Mouse (Mus musculus): ENCODE measurements around the gene Kif13a.

Gene Kif13a

GRCm38 (mm10) chr13:46921559-46921958, 8.1 kb downstream of the Kif13a start:
- no peak for DNase-seq (ENCODE audit: low read depth)

- DNase-seq (ENCODE audit: low read depth): no peak
Measured at GRCm38 (mm10) chr13:46919797-46920196, 9.9 kb downstream of the Kif13a start.

DNA sequence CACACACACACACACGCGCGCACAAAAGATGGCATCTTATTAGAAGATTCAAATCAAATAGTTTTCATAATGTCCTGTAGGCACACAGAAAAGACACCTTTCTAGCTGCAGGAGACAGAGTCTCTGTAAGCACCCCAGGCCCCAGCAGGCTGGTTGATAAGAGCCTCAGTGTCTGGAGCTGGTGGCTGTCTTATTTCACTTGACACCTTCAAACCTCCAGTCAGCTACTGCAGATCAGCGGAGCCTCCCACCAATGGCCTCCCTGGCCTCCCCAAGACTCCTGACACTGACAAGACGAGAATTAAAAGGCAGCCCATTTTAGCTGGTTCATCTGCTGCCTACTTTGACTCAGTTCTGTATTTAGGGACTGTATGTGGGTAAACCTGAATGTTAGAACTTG, 11.2 kb downstream of the Kif13a start:
- DNase-seq (ENCODE audit: low read depth): no peak

GRCm38 (mm10) chr13:46911960-46912359, 17.7 kb downstream of the Kif13a start:
- DNase-seq (ENCODE audit: low read depth): no peak

- DNase-seq (ENCODE audit: low read depth): no peak
Measured at GRCm38 (mm10) chr13:46911018-46911419, 18.6 kb downstream of the Kif13a start.

DNA sequence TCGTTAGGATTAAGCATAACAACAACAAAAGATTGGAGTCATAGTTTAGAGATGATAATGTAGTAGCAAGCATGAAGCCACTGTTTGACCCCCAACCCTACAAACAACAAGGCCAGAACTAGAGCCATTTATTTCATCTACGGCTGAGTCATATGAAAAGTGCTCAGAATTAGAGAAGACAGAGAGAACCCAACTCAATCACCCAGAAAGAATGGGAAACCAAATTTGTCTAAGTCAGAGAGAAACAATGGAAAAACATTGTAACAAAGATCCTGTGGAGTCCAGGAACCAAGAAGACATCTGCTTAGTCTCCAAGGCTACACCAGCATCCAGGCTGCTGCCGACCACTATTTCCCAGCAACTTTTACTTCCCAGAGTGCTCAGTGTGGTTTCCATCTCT, 19.7 kb downstream of the Kif13a start:
- no peak for DNase-seq (ENCODE audit: low read depth)

DNA sequence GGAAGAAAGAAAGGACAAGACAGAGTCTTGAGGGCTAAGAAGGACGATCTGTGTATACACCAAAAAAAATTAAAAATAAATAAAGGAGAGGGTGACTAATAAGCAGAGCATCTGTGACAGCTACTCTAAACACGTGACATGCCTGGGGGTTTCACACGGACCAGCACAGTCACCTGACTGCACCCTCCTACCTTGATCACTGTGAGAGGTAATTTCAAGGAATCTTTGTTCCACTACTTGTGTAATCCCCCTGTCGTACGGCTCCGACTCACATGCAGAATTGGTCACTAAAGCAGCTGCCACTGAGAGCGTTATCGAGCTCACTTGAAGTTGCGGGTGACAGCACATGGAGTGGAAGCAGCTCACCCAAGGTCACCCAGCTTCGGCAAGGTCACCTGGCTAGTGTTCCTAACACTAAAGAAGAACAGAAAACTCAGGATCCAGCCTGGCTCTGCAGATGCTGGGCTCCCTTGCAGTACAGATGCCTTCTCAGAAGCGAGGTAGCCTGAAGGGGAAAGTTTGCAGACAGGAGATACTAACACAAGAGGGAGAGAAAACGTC, 20.6 kb downstream of the Kif13a start:
- DNase-seq (ENCODE audit: low read depth): no peak

DNA sequence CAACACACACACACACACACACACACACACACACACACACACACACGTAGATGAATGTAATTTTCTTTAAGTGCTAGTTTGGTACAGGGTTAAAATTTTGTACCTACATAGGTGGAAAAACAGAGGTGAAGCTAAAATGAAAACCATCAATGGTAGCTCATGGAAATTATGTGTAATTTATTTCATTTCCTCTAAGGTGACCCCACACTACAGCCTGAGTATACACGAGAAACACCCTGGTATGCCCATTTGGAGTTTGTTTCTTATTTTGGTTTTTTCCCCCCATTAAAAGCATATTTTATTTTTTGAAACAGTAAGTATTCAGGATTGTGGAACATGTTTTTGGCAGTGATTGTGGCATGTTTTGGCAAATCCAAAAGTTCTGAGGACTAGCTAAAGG, 21.3 kb downstream of the Kif13a start:
- DNase-seq (ENCODE audit: low read depth): no peak

DNA sequence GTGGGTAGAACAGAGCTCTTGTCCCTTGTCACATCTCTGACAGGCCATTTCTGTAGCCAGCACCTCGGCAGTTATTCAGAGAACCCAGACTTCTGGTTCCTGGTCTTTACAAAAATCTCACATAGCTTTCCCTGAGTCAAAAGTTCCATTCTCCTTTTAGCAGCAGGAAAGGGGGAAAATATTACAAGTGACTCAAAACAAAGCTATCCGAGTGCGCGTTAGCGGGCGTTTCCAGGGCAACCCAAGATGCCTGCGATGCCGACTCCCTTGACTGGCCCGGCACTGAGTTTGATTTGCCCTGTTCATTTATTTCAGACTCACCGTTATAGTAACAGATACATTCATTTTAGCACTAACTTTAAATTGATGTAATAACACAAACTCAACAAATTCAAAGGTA, 21.8 kb downstream of the Kif13a start:
- no peak for DNase-seq (ENCODE audit: low read depth)

DNA sequence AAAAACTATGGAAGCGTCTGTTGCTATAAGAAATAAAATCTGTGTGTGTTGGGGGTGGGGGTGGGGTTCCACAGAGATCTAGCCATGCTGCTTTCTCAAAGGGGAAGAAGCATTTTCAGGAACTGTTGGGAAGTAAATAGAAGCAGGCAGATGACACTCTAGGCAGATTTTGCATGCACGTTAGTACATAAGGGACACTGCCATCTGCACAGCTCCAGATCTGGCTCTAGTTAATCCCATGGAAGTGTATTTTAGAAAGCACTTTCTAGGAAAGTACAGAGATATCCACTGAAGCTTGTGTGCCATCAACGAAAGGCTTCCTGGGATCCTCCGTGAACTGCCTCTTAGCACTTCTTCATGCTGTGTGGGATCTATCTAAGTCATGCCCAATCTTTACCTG, 22.6 kb downstream of the Kif13a start:
- DNase-seq (ENCODE audit: low read depth): no peak

DNA sequence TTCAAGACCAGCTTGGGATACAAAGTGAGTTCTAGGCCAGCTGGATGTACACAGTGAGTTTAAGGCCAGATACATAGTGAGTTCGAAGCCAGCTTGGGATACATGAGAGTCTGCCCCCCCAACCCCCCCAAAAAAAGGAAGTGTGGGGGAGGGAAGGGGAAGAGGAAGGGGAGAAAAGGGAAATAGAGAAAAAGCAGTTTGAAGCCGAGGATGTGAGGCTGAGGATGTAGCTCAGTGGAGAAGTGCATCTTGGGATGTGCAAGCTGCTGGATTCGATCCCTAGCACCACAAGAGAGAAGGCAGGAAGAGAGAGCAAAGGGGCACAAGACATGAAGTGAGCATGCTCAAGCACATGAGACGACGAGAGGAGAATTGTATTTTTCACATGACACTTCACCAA, 23.7 kb downstream of the Kif13a start:
- DNase-seq (ENCODE audit: low read depth): no peak

DNA sequence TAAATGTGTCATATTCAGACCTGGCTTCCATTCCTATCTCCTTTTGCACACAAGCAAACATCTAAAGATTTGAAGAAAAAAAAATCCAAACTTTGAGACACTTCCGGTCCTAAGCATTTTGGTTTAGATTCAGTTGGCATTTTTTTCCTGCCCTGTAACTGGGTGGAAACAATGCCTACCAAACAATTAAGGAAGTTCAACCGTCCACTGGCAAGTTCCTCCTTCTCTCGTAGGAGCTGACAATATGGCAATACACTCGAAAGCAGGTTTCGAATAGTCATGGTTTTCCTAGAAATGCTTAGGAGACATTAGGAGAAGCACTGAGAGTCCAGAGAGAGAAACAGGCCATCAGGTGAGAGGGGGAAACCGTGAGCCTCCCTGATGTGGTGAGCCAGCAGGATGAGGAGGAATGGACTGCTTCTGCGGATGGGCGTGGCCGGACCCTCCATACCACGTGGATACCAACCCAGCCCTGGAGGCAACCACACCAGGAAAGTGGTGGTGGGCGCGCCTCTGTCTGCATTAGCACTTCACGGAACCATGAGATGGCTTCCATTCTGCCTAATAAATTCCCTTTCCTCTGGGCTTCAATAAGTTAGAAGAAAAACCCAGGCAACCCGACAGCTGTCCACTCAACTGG, 24.6 kb downstream of the Kif13a start:
- no peak for DNase-seq (ENCODE audit: low read depth)

DNA sequence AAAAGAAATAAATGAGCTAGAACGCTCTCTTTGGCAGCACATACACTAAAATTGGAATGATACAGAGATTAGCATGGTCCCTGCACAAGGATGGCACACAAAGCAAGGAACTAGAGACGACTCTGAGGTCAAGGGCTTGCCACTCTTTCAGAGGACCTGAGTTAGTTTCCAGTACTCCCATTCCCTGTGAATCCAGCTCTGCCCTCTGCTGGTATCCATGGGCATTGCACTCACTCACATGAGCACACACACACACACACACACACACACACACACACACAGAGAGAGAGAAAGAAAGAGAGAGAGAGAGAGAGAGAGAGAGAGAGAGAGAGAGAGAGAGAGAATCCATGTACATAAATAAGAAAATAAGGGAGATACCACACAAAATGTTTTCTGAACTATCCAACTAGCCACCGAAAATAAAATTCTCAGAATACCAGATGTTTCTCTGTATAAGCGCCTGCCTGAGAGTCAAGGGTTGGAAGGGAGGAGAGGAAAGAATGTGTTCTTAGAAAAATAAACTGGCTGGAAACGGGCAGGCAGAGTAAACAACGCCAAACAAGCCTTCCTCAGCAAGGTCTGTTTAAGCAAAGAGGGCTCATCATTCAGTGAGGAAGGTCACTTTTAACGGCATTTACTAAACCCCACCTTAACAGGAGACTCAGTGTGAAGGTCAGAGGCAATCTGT, 27.0 kb downstream of the Kif13a start:
- DNase-seq (ENCODE audit: low read depth): no peak

DNA sequence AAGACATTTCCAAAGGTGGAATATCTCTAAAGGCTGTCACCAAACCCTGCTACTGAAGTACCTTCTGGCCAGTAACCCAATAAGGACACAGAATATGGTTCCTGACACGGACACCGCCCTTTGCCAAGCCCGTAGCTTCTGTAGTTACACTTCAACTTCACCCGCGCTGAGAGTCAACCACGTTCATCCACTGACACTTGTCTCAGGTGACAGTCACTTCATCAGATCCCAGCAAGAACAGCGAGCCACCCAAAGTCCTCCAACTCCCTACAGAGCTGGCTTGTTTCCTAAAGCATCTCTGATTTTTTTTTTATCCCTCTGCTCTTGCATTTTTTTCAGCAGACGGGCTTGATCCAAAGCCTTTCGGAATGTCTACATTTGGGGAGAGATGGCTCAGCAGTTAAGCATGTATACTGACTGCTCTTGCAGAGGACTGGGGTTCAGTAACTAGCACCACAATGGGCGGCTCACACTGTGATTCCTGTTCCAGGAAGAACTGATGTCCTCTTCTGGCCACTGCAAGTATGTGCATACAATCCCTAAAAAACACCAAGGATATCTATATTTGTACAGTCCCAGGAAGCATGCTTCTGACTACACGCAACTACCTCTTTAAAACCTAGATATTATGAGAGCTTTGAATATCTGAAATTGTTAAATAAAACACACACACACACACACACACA, 28.7 kb downstream of the Kif13a start:
- DNase-seq (ENCODE audit: low read depth): no peak

DNA sequence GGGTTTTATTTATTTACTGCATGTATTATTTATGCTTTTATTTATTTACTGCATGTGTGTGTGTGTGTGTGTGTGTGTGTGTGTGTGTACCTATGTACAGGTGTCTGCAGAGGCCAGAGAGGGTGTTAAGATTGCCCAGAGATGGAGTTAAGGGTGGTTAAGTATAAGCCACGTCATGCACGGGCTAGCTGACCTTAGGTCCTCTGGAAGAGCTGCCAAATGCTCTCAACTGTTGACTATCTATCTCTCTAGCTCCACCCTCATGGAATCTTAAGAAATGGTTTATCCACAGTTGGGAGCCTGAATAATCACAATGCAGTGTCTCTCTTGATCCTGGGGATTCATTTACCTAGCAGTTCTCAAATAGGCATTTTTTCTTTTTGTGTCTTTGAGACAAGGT, 30.8 kb downstream of the Kif13a start:
- DNase-seq (ENCODE audit: low read depth): no peak

GRCm38 (mm10) chr13:46898411-46898810, 31.3 kb downstream of the Kif13a start:
- DNase-seq (ENCODE audit: low read depth): no peak

DNA sequence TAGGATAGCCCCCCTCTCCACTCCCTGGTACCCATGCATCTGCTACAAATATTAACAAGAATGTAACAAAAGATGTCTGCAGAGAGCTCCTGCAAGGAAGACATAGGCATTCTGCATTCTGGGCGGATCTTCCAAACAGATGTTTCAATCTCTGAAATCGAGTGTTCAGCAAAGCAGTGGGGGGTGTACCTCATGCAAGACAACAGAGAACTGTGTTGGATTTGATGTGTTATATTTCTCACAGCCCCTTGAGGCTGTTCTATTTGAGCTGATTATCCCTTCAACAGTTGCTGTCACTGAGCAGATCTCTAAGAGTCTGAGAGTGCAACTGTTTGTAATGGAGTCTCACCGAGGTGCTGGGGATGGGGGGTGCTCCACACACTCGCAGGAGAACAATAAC, 37.3 kb downstream of the Kif13a start:
- no peak for DNase-seq (ENCODE audit: low read depth)

GRCm38 (mm10) chr13:46888150-46888683, 41.5 kb downstream of the Kif13a start:
- no peak for DNase-seq (ENCODE audit: low read depth)

GRCm38 (mm10) chr13:46886497-46887261, 43.0 kb downstream of the Kif13a start:
- no peak for DNase-seq (ENCODE audit: low read depth)

DNA sequence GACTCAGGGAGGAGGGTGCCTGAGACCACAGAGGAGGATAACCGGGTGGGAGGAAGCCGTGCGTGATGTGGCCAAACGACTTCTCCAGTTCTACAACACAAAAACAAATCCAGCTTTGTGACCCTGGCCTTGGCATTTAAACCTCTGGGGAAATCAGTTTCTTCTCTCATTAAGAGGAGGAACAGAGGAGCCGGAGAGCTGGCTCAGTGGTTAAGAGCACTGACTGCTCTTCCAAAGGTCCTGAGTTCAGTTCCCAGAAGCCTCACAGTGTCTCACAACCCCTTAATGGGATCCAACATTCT, 44.0 kb downstream of the Kif13a start:
- no peak for DNase-seq (ENCODE audit: low read depth)

- no peak for DNase-seq (ENCODE audit: low read depth)
Measured at GRCm38 (mm10) chr13:46884898-46885758, 44.5 kb downstream of the Kif13a start.
